Mouse (Mus musculus): Measurements from ENCODE around the gene Tlk1.

The Tlk1 gene

DNA sequence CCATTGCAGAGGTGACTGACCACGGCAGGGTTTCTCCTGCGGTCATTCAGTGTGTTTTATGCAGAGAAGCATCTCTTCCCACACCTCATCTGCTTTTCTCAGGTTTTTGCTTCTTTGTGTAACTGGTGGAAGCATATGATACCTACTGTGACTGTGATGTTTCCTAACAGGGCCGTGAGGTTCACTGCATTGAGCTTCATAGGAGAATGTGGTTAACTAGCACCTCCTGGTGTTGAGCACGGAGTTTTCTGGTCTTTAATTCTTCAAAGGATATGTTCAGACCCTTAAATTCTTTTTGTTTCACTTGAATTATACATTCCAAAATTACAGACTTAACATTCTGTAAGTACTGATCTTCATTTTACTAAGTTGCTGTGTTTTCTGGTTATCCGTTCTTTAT, 161.8 kb downstream of the Tlk1 start:
- H3K36me3 ChIP-seq (ENCODE audit: insufficient read depth, low read length), result peaks cover 29% of the 10 kb centered on the region

More for the DNA sequence above, 161.8 kb downstream of the Tlk1 start:
- H3K27me3 ChIP-seq (ENCODE audit: insufficient read depth, low read length), result no peaks in the 10 kb centered on the region
- no peak overlapping the region for H3K4me3 ChIP-seq (replicated peaks; ENCODE audit: low read length)
- peaks cover 30% of the 10 kb centered on the region for H3K4me1 ChIP-seq (replicated peaks; ENCODE audit: low read depth, low read length)
- no peaks in the 10 kb centered on the region for H3K9me3 ChIP-seq (ENCODE audit: low read length)
- no peak for TF ChIP-seq NANOG (IDR thresholded peaks at IDR 0.05; ENCODE audit: borderline replicate concordance, low read length)
- TF ChIP-seq POU5F1 (IDR thresholded peaks at IDR 0.05; ENCODE audit: borderline replicate concordance, low read length), result no peak
- no peak for TF ChIP-seq CTCF (conservative IDR thresholded peaks at IDR 0.05; ENCODE audit: low read length)

All from E14TG2a.4 (cell line).